Mouse (Mus musculus): ENCODE measurements around the gene Armh3. TPM values are rescaled to one million over a fixed set of nuclear protein-coding genes. Genes with fewer than 3 reads are reported as not detected.

Armh3 gene
- total and polyA plus RNA-seq, 3 experiments = 1.1 to 4.9 (median 1.9) TPM

- in situ Hi-C loops (cut with MboI; ENCODE audit: low pct_ligation_motif_present, low pct_unique_long_range_greater_than_20kb, low sequenced_read_pairs) = no loop called here
- Histone ChIP-seq H3K9ac (ENCODE audit: insufficient read depth, low read depth) (no peak overlapping the region), H3K4me2 (ENCODE audit: insufficient read depth, low read depth, poor library complexity, severe bottlenecking) (no peak overlapping the region), H3K4me1 (ENCODE audit: control insufficient read depth in 1 of 2, insufficient read depth in 2 of 2) (peaks cover 1 to 13% of the 10 kb centered on the region in 2 experiments; a peak in 3 of 4 replicates), H3K4me3 (replicated peaks in 1 of 3; ENCODE audit: low read depth in 2 of 3, low read length in 2 of 3, poor library complexity in 1 of 3) (no peak overlapping the region), H3K36me3 (replicated peaks in 1 of 2; ENCODE audit: control insufficient read depth in 1 of 2, insufficient read depth in 1 of 2, low read length in 1 of 2) (peaks cover 47 to 69% of the 10 kb centered on the region in 2 experiments), H3K79me2 (replicated peaks; ENCODE audit: control insufficient read depth, extremely low read depth, insufficient read depth, poor library complexity, severe bottlenecking) (peaks cover 15% of the 10 kb centered on the region), H3K9me3 (replicated peaks; ENCODE audit: low read length) (peaks cover 9% of the 10 kb centered on the region), H3K27ac (ENCODE audit: insufficient read depth, low read depth) (no peak overlapping the region), H3K27me3 (replicated peaks) (no peaks in the 10 kb centered on the region)
- TF ChIP-seq MAFK (IDR thresholded peaks at IDR 0.05; ENCODE audit: insufficient replicate concordance, low read length) (no peak), MEF2A (IDR thresholded peaks at IDR 0.05; ENCODE audit: borderline replicate concordance, low read depth, low read length) (no peak), MXI1 (IDR thresholded peaks at IDR 0.05; ENCODE audit: low read depth, low read length) (no peak), ZNF384 (IDR thresholded peaks at IDR 0.05; ENCODE audit: low read depth, low read length) (no peak), CHD2 (IDR thresholded peaks at IDR 0.05; ENCODE audit: low read length) (no peak), ELF1 (IDR thresholded peaks at IDR 0.05; ENCODE audit: low read depth, low read length) (no peak), JUND (conservative IDR thresholded peaks at IDR 0.05; ENCODE audit: low read depth, low read length) (no peak), EP300 (IDR thresholded peaks at IDR 0.05; ENCODE audit: low read length) (no peak), MAX (IDR thresholded peaks at IDR 0.05; ENCODE audit: low read length) (no peak), USF1 (IDR thresholded peaks at IDR 0.05; ENCODE audit: low read depth, low read length) (no peak), HCFC1 (IDR thresholded peaks at IDR 0.05; ENCODE audit: low read depth, low read length) (no peak), BHLHE40 (IDR thresholded peaks at IDR 0.05; ENCODE audit: low read depth, low read length) (no peak), POLR2AphosphoS2 (IDR thresholded peaks at IDR 0.05; ENCODE audit: low read depth, low read length) (no peak), ZMIZ1 (IDR thresholded peaks at IDR 0.05; ENCODE audit: low read depth, low read length) (no peak), SMC3 (IDR thresholded peaks at IDR 0.05; ENCODE audit: low read depth, low read length) (no peak), CHD1 (IDR thresholded peaks at IDR 0.05; ENCODE audit: low read depth, low read length) (no peak), CTCF (conservative IDR thresholded peaks at IDR 0.05 in 1 of 2, IDR thresholded peaks at IDR 0.05 in 1 of 2; ENCODE audit: low read depth in 2 of 2, low read length in 2 of 2) (no peak), PAX5 (IDR thresholded peaks at IDR 0.05; ENCODE audit: low read length) (no peak), TCF12 (IDR thresholded peaks at IDR 0.05; ENCODE audit: low read depth, low read length) (no peak)
- DNase-seq (ENCODE audit: extremely low read depth) = no peak
- dilution Hi-C loops (cut with MboI; ENCODE audit: extremely low pct_ligation_motif_present, extremely low pct_unique_long_range_greater_than_20kb, low sequenced_read_pairs) = no loop called here
Observed at GRCm38 (mm10) chr19:46032731-46033510, 34.6 kb upstream of the Armh3 start.

- Histone ChIP-seq H3K9me3 (replicated peaks; ENCODE audit: low read length) (peaks cover 9% of the 10 kb centered on the region), H3K4me2 (ENCODE audit: insufficient read depth, low read depth, poor library complexity, severe bottlenecking) (no peak overlapping the region), H3K27ac (ENCODE audit: insufficient read depth, low read depth) (no peak overlapping the region), H3K4me3 (replicated peaks in 1 of 3; ENCODE audit: low read depth in 2 of 3, low read length in 2 of 3, poor library complexity in 1 of 3) (no peak overlapping the region), H3K79me2 (replicated peaks; ENCODE audit: control insufficient read depth, extremely low read depth, insufficient read depth, poor library complexity, severe bottlenecking) (peaks cover 5% of the 10 kb centered on the region), H3K9ac (ENCODE audit: insufficient read depth, low read depth) (no peak overlapping the region), H3K27me3 (replicated peaks) (no peaks in the 10 kb centered on the region), H3K4me1 (ENCODE audit: control insufficient read depth in 1 of 2, insufficient read depth in 2 of 2) (peaks cover 0 to 2% of the 10 kb centered on the region in 2 experiments; a peak in 1 of 4 replicates), H3K36me3 (replicated peaks in 1 of 2; ENCODE audit: control insufficient read depth in 1 of 2, insufficient read depth in 1 of 2, low read length in 1 of 2) (peaks cover 47 to 69% of the 10 kb centered on the region in 2 experiments)
- DNase-seq (ENCODE audit: extremely low read depth) = no peak
- dilution Hi-C loops (cut with MboI; ENCODE audit: extremely low pct_ligation_motif_present, extremely low pct_unique_long_range_greater_than_20kb, low sequenced_read_pairs) = no loop called here
- TF ChIP-seq UBTF (IDR thresholded peaks at IDR 0.05; ENCODE audit: low read depth, low read length) (no peak), GABPA (IDR thresholded peaks at IDR 0.05; ENCODE audit: insufficient replicate concordance, low read depth, low read length) (no peak), HCFC1 (IDR thresholded peaks at IDR 0.05; ENCODE audit: low read depth, low read length) (no peak), CTCF (conservative IDR thresholded peaks at IDR 0.05 in 1 of 2, IDR thresholded peaks at IDR 0.05 in 1 of 2; ENCODE audit: low read depth in 2 of 2, low read length in 2 of 2) (no peak)
- in situ Hi-C loops (cut with MboI; ENCODE audit: low pct_ligation_motif_present, low pct_unique_long_range_greater_than_20kb, low sequenced_read_pairs) = no loop called here
Observed at GRCm38 (mm10) chr19:46031689-46032432, 33.6 kb upstream of the Armh3 start.

Data from CH12.LX (cell line).